Comparison of ENCODE assay signal across 25 mouse cellular contexts in the genomic region with DNA sequence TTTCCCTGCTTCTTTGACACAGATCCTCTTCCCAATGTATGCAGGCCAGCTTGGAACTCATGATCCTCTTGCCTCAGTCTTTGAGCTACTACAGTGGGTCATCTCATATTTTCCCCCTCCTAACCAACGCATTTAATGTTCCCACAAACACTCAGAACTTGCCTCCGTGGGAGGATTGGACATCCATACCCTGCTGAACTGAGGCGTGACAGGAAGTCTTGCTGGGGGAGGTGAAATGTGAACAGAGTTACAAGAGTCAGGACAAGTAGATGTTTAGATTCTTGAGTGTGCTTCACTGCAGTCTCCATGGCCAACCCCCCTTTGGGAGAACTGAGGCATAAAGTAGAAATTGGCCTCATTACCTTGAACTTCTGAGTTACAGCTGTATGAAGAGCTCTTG.
"Had no signal": no experiment of that assay in that cellular context is flagged by ENCODE, and none has a peak within 500 bp of the region (broad histone marks: within the 10 kb centered on the region; RNA-seq: fewer than 3 reads in every experiment).

No protein-coding gene starts in this region.

- H3K4me3 ChIP-seq: gastrocnemius, adult 2 months; heart, adult 2 months; heart, embryonic 12.5 days; hindbrain, embryonic 10.5 days; hindbrain, embryonic 12.5 days; layer of hippocampus, adult 2 months; left cerebral cortex, adult 2 months; limb, embryonic 10.5 days; limb, embryonic 12.5 days; liver, embryonic 13.5 days had no signal

- DNase-seq: gastrocnemius, adult 2 months; gastrocnemius, postnatal 10 days; gastrocnemius, postnatal 25 days; heart, adult 2 months; heart, postnatal 10 days; heart, postnatal 4 days; kidney, adult 8-10 months; kidney, postnatal 25 days; kidney, postnatal 4 days; liver; liver, embryonic 13.5 days had no signal

- H3K4me2 ChIP-seq: heart, embryonic 12.5 days; hindbrain, embryonic 12.5 days; hindbrain, embryonic 14.5 days; limb, embryonic 12.5 days; liver, embryonic 11.5 days; liver, embryonic 13.5 days had no signal

- H3K27me3 ChIP-seq: hindbrain, embryonic 12.5 days; limb, embryonic 12.5 days; liver, embryonic 13.5 days had no signal

- H3K27ac ChIP-seq: gastrocnemius, adult 2 months; heart, adult 2 months; hindbrain, embryonic 10.5 days; hindbrain, embryonic 12.5 days; hindbrain, embryonic 14.5 days; kidney, postnatal 0 days; layer of hippocampus, adult 2 months; left cerebral cortex, adult 2 months; limb, embryonic 10.5 days; limb, embryonic 12.5 days; liver, embryonic 13.5 days had no signal

- H3K9me3 ChIP-seq: limb, embryonic 10.5 days; limb, embryonic 12.5 days; liver, embryonic 13.5 days had no signal

- ATAC-seq: forebrain, embryonic 16.5 days; hindbrain, embryonic 16.5 days; inflammation-experienced regulatory T-cells, adult 6 months; intestine, postnatal 0 days had no signal

- H3K4me1 ChIP-seq: hindbrain, embryonic 12.5 days; liver, embryonic 13.5 days had no signal

- H3K9ac ChIP-seq: heart, embryonic 12.5 days; hindbrain, embryonic 12.5 days; hindbrain, embryonic 14.5 days; limb, embryonic 12.5 days; liver, embryonic 13.5 days had no signal

- H3K36me3 ChIP-seq: heart, embryonic 12.5 days; hindbrain, embryonic 10.5 days; hindbrain, embryonic 12.5 days; limb, embryonic 10.5 days; limb, embryonic 12.5 days; liver, embryonic 13.5 days had no signal
